Mouse (Mus musculus): ENCODE results near the gene Pnck.

The Pnck gene

GRCm38 (mm10) chrX:73673968-73674661 lies 14.2 kb upstream of the Pnck start:
- Histone ChIP-seq H3K9me3 (ENCODE audit: low read length) (no peaks in the 10 kb centered on the region), H3K4me3 (replicated peaks; ENCODE audit: low read length) (peak overlapping the region; percentile 79), H3K27me3 (ENCODE audit: insufficient read depth, low read length) (no peaks in the 10 kb centered on the region), H3K4me1 (replicated peaks; ENCODE audit: low read depth, low read length) (peaks cover 62% of the 10 kb centered on the region), H3K36me3 (ENCODE audit: insufficient read depth, low read length) (peaks cover 48% of the 10 kb centered on the region)
- TF ChIP-seq POU5F1 (IDR thresholded peaks at IDR 0.05; ENCODE audit: borderline replicate concordance, low read length) (no peak), NANOG (IDR thresholded peaks at IDR 0.05; ENCODE audit: borderline replicate concordance, low read length) (no peak), CTCF (conservative IDR thresholded peaks at IDR 0.05; ENCODE audit: low read length) (no peak)

- no peak for TF ChIP-seq CTCF (conservative IDR thresholded peaks at IDR 0.05; ENCODE audit: low read length)
- no peak for TF ChIP-seq POU5F1 (IDR thresholded peaks at IDR 0.05; ENCODE audit: borderline replicate concordance, low read length)
- TF ChIP-seq NANOG (IDR thresholded peaks at IDR 0.05; ENCODE audit: borderline replicate concordance, low read length), result no peak
- Histone ChIP-seq H3K4me3 (replicated peaks; ENCODE audit: low read length) (peak overlapping the region; percentile 79), H3K27me3 (ENCODE audit: insufficient read depth, low read length) (no peaks in the 10 kb centered on the region), H3K36me3 (ENCODE audit: insufficient read depth, low read length) (peaks cover 43% of the 10 kb centered on the region), H3K9me3 (ENCODE audit: low read length) (no peaks in the 10 kb centered on the region), H3K4me1 (replicated peaks; ENCODE audit: low read depth, low read length) (peaks cover 61% of the 10 kb centered on the region)
Measured at GRCm38 (mm10) chrX:73673619-73673967, 13.7 kb upstream of the Pnck start.

- Histone ChIP-seq H3K4me3 (replicated peaks; ENCODE audit: low read length) (peak within 1 kb of the TSS; percentile 79), H3K4me1 (replicated peaks; ENCODE audit: low read depth, low read length) (peaks cover 58% of the 10 kb centered on the region), H3K27me3 (ENCODE audit: insufficient read depth, low read length) (no peaks in the 10 kb centered on the region), H3K9me3 (ENCODE audit: low read length) (no peaks in the 10 kb centered on the region), H3K36me3 (ENCODE audit: insufficient read depth, low read length) (peaks cover 37% of the 10 kb centered on the region)
- TF ChIP-seq POU5F1 (IDR thresholded peaks at IDR 0.05; ENCODE audit: borderline replicate concordance, low read length) (no peak), NANOG (IDR thresholded peaks at IDR 0.05; ENCODE audit: borderline replicate concordance, low read length) (no peak), CTCF (conservative IDR thresholded peaks at IDR 0.05; ENCODE audit: low read length) (no peak)
Measured at GRCm38 (mm10) chrX:73672879-73673618, 13.1 kb upstream of the Pnck start, which contains the start of gene Slc6a8. Gene Slc6a8 (plus strand): TSS chrX:73673150.

GRCm38 (mm10) chrX:73672031-73672431 lies 12.1 kb upstream of the Pnck start:
- Histone ChIP-seq H3K36me3 (ENCODE audit: insufficient read depth, low read length) (peaks cover 27% of the 10 kb centered on the region), H3K4me1 (replicated peaks; ENCODE audit: low read depth, low read length) (peaks cover 58% of the 10 kb centered on the region), H3K9me3 (ENCODE audit: low read length) (no peaks in the 10 kb centered on the region), H3K27me3 (ENCODE audit: insufficient read depth, low read length) (no peaks in the 10 kb centered on the region), H3K4me3 (replicated peaks; ENCODE audit: low read length) (no peak overlapping the region; the same call in 1 of the 2 replicates)
- TF ChIP-seq CTCF (conservative IDR thresholded peaks at IDR 0.05; ENCODE audit: low read length) (peak; percentile 31), POU5F1 (IDR thresholded peaks at IDR 0.05; ENCODE audit: borderline replicate concordance, low read length) (no peak)

- H3K4me3 ChIP-seq (replicated peaks; ENCODE audit: low read length), result no peak overlapping the region
- H3K9me3 ChIP-seq (ENCODE audit: low read length), result no peaks in the 10 kb centered on the region
- no peaks in the 10 kb centered on the region for H3K36me3 ChIP-seq (ENCODE audit: insufficient read depth, low read length)
- TF ChIP-seq NANOG (IDR thresholded peaks at IDR 0.05; ENCODE audit: borderline replicate concordance, low read length) (no peak), CTCF (conservative IDR thresholded peaks at IDR 0.05; ENCODE audit: low read length) (0 out of 2 replicates have a peak, but pooled peaks have one; percentile 22)
- H3K4me1 ChIP-seq (replicated peaks; ENCODE audit: low read depth, low read length), result peaks cover 17% of the 10 kb centered on the region; the same call in 1 of the 2 replicates
- H3K27me3 ChIP-seq (ENCODE audit: insufficient read depth, low read length), result peaks cover 10% of the 10 kb centered on the region
Measured at GRCm38 (mm10) chrX:73663143-73663542, 3.2 kb upstream of the Pnck start.

- Histone ChIP-seq H3K9me3 (ENCODE audit: low read length) (no peaks in the 10 kb centered on the region), H3K4me3 (replicated peaks; ENCODE audit: low read length) (peak overlapping the region; percentile 48; the same call in 1 of the 2 replicates)
- no peak for TF ChIP-seq CTCF (conservative IDR thresholded peaks at IDR 0.05; ENCODE audit: low read length)
- TF ChIP-seq POU5F1 (IDR thresholded peaks at IDR 0.05; ENCODE audit: borderline replicate concordance, low read length), result no peak
- no peak for TF ChIP-seq NANOG (IDR thresholded peaks at IDR 0.05; ENCODE audit: borderline replicate concordance, low read length)
Measured at GRCm38 (mm10) chrX:73660284-73660665, 358 bp upstream of the Pnck start.

GRCm38 (mm10) chrX:73658936-73659574 lies 862 bp downstream of the Pnck start:
- H3K36me3 ChIP-seq (ENCODE audit: insufficient read depth, low read length), result no peaks in the 10 kb centered on the region
- H3K4me1 ChIP-seq (replicated peaks; ENCODE audit: low read depth, low read length), result peaks cover 19% of the 10 kb centered on the region; the same call in 1 of the 2 replicates
- H3K9me3 ChIP-seq (ENCODE audit: low read length), result no peaks in the 10 kb centered on the region
- peak overlapping the region; percentile 74 for H3K4me3 ChIP-seq (replicated peaks; ENCODE audit: low read length)
- TF ChIP-seq NANOG (IDR thresholded peaks at IDR 0.05; ENCODE audit: borderline replicate concordance, low read length) (no peak), CTCF (conservative IDR thresholded peaks at IDR 0.05; ENCODE audit: low read length) (no peak), POU5F1 (IDR thresholded peaks at IDR 0.05; ENCODE audit: borderline replicate concordance, low read length) (no peak)
- peaks cover 10% of the 10 kb centered on the region for H3K27me3 ChIP-seq (ENCODE audit: insufficient read depth, low read length)

More at GRCm38 (mm10) chrX:73660284-73660665, 358 bp upstream of the Pnck start:
- H3K27me3 ChIP-seq (ENCODE audit: insufficient read depth, low read length), result peaks cover 10% of the 10 kb centered on the region
- no peaks in the 10 kb centered on the region for H3K36me3 ChIP-seq (ENCODE audit: insufficient read depth, low read length)
- H3K4me1 ChIP-seq (replicated peaks; ENCODE audit: low read depth, low read length), result peaks cover 19% of the 10 kb centered on the region; the same call in 1 of the 2 replicates

- TF ChIP-seq NANOG (IDR thresholded peaks at IDR 0.05; ENCODE audit: borderline replicate concordance, low read length) (no peak), POU5F1 (IDR thresholded peaks at IDR 0.05; ENCODE audit: borderline replicate concordance, low read length) (no peak), CTCF (conservative IDR thresholded peaks at IDR 0.05; ENCODE audit: low read length) (no peak)
Measured at GRCm38 (mm10) chrX:73658391-73658790, 1.5 kb downstream of the Pnck start.

More at GRCm38 (mm10) chrX:73658391-73658790, 1.5 kb downstream of the Pnck start:
- H3K27me3 ChIP-seq (ENCODE audit: insufficient read depth, low read length), result peaks cover 10% of the 10 kb centered on the region
- H3K4me1 ChIP-seq (replicated peaks; ENCODE audit: low read depth, low read length), result peaks cover 19% of the 10 kb centered on the region; the same call in 1 of the 2 replicates
- no peak overlapping the region for H3K4me3 ChIP-seq (replicated peaks; ENCODE audit: low read length)
- H3K36me3 ChIP-seq (ENCODE audit: insufficient read depth, low read length), result no peaks in the 10 kb centered on the region
- no peaks in the 10 kb centered on the region for H3K9me3 ChIP-seq (ENCODE audit: low read length)

Data from E14TG2a.4 (cell line).